Mouse (Mus musculus): ENCODE measurements at regions not wholly inside any gene's neighbourhood (a gene's known extent, or its start where the extent isn't known, plus 50 kb on each side); places are given as distances from the start of the nearest gene placed in this dataset.

- Histone ChIP-seq H3K27ac (ENCODE audit: control insufficient read depth, insufficient read depth, low read length) (no peak overlapping the region), H3K36me3 (ENCODE audit: control insufficient read depth, insufficient read depth, low read length) (no peaks in the 10 kb centered on the region), H3K4me1 (replicated peaks; ENCODE audit: control insufficient read depth, insufficient read depth, low read length) (no peaks in the 10 kb centered on the region), H3K27me3 (ENCODE audit: control insufficient read depth, insufficient read depth, low read length) (no peaks in the 10 kb centered on the region), H3K4me3 (ENCODE audit: control insufficient read depth, insufficient read depth, low read length) (no peak overlapping the region)
- WGBS, result 94% methylated on average over 2 of the region's 2 CpGs
- no peak for DNase-seq
- TF ChIP-seq CTCF (IDR thresholded peaks at IDR 0.05; ENCODE audit: borderline replicate concordance, control insufficient read depth, extremely low read depth, insufficient read depth, low read length, poor library complexity) (no peak), POLR2A (IDR thresholded peaks at IDR 0.05; ENCODE audit: control insufficient read depth, extremely low read depth, insufficient read depth, low read length, poor library complexity) (no peak)
Measured at GRCm38 (mm10) chr12:39692043-39692442, 345.8 kb downstream of the Arl4a start.

- no peak for TF ChIP-seq POLR2A (IDR thresholded peaks at IDR 0.05; ENCODE audit: control insufficient read depth, extremely low read depth, insufficient read depth, low read length, poor library complexity)
- no peak for TF ChIP-seq CTCF (IDR thresholded peaks at IDR 0.05; ENCODE audit: borderline replicate concordance, control insufficient read depth, extremely low read depth, insufficient read depth, low read length, poor library complexity)
- H3K4me3 ChIP-seq (ENCODE audit: control insufficient read depth, insufficient read depth, low read length), result no peak overlapping the region
- H3K27me3 ChIP-seq (ENCODE audit: control insufficient read depth, insufficient read depth, low read length), result no peaks in the 10 kb centered on the region
Measured at GRCm38 (mm10) chr12:39685399-39685798, 352.4 kb downstream of the Arl4a start.

GRCm38 (mm10) chr12:39682121-39682520 lies 355.7 kb downstream of the Arl4a start:
- no peaks in the 10 kb centered on the region for H3K36me3 ChIP-seq (ENCODE audit: control insufficient read depth, insufficient read depth, low read length)
- no peak for DNase-seq
- TF ChIP-seq CTCF (IDR thresholded peaks at IDR 0.05; ENCODE audit: borderline replicate concordance, control insufficient read depth, extremely low read depth, insufficient read depth, low read length, poor library complexity) (no peak), POLR2A (IDR thresholded peaks at IDR 0.05; ENCODE audit: control insufficient read depth, extremely low read depth, insufficient read depth, low read length, poor library complexity) (no peak)
- no peak overlapping the region for H3K4me3 ChIP-seq (ENCODE audit: control insufficient read depth, insufficient read depth, low read length)
- H3K27ac ChIP-seq (ENCODE audit: control insufficient read depth, insufficient read depth, low read length), result no peak overlapping the region
- no peaks in the 10 kb centered on the region for H3K27me3 ChIP-seq (ENCODE audit: control insufficient read depth, insufficient read depth, low read length)
- no peaks in the 10 kb centered on the region for H3K4me1 ChIP-seq (replicated peaks; ENCODE audit: control insufficient read depth, insufficient read depth, low read length)
- 92% methylated on average over 1 of the region's 1 CpGs for WGBS

More at GRCm38 (mm10) chr12:39685399-39685798, 352.4 kb downstream of the Arl4a start:
- Histone ChIP-seq H3K36me3 (ENCODE audit: control insufficient read depth, insufficient read depth, low read length) (no peaks in the 10 kb centered on the region), H3K4me1 (replicated peaks; ENCODE audit: control insufficient read depth, insufficient read depth, low read length) (no peaks in the 10 kb centered on the region), H3K27ac (ENCODE audit: control insufficient read depth, insufficient read depth, low read length) (no peak overlapping the region)
- no peak for DNase-seq

GRCm38 (mm10) chr12:39675608-39676007 lies 362.2 kb downstream of the Arl4a start:
- 97% methylated on average over 2 of the region's 2 CpGs for WGBS

GRCm38 (mm10) chr12:39667701-39668100 lies 370.1 kb downstream of the Arl4a start:
- no peaks in the 10 kb centered on the region for H3K36me3 ChIP-seq (ENCODE audit: control insufficient read depth, insufficient read depth, low read length)
- H3K4me1 ChIP-seq (replicated peaks; ENCODE audit: control insufficient read depth, insufficient read depth, low read length), result no peaks in the 10 kb centered on the region
- no peak overlapping the region for H3K27ac ChIP-seq (ENCODE audit: control insufficient read depth, insufficient read depth, low read length)
- WGBS, result 91% methylated on average over 2 of the region's 2 CpGs
- TF ChIP-seq POLR2A (IDR thresholded peaks at IDR 0.05; ENCODE audit: control insufficient read depth, extremely low read depth, insufficient read depth, low read length, poor library complexity) (no peak), CTCF (IDR thresholded peaks at IDR 0.05; ENCODE audit: borderline replicate concordance, control insufficient read depth, extremely low read depth, insufficient read depth, low read length, poor library complexity) (no peak)
- DNase-seq, result no peak
- no peak overlapping the region for H3K4me3 ChIP-seq (ENCODE audit: control insufficient read depth, insufficient read depth, low read length)
- no peaks in the 10 kb centered on the region for H3K27me3 ChIP-seq (ENCODE audit: control insufficient read depth, insufficient read depth, low read length)

More at GRCm38 (mm10) chr12:39675608-39676007, 362.2 kb downstream of the Arl4a start:
- Histone ChIP-seq H3K4me1 (replicated peaks; ENCODE audit: control insufficient read depth, insufficient read depth, low read length) (no peaks in the 10 kb centered on the region), H3K27me3 (ENCODE audit: control insufficient read depth, insufficient read depth, low read length) (no peaks in the 10 kb centered on the region), H3K36me3 (ENCODE audit: control insufficient read depth, insufficient read depth, low read length) (no peaks in the 10 kb centered on the region), H3K4me3 (ENCODE audit: control insufficient read depth, insufficient read depth, low read length) (no peak overlapping the region), H3K27ac (ENCODE audit: control insufficient read depth, insufficient read depth, low read length) (no peak overlapping the region)
- no peak for DNase-seq
- TF ChIP-seq POLR2A (IDR thresholded peaks at IDR 0.05; ENCODE audit: control insufficient read depth, extremely low read depth, insufficient read depth, low read length, poor library complexity) (no peak), CTCF (IDR thresholded peaks at IDR 0.05; ENCODE audit: borderline replicate concordance, control insufficient read depth, extremely low read depth, insufficient read depth, low read length, poor library complexity) (no peak)

GRCm38 (mm10) chr12:39665448-39665847 lies 372.4 kb downstream of the Arl4a start:
- DNase-seq, result peak; percentile 33
- no peaks in the 10 kb centered on the region for H3K36me3 ChIP-seq (ENCODE audit: control insufficient read depth, insufficient read depth, low read length)
- TF ChIP-seq CTCF (IDR thresholded peaks at IDR 0.05; ENCODE audit: borderline replicate concordance, control insufficient read depth, extremely low read depth, insufficient read depth, low read length, poor library complexity) (no peak), POLR2A (IDR thresholded peaks at IDR 0.05; ENCODE audit: control insufficient read depth, extremely low read depth, insufficient read depth, low read length, poor library complexity) (no peak)

GRCm38 (mm10) chr12:39660420-39660819 lies 377.4 kb downstream of the Arl4a start:
- Histone ChIP-seq H3K4me1 (replicated peaks; ENCODE audit: control insufficient read depth, insufficient read depth, low read length) (no peaks in the 10 kb centered on the region), H3K4me3 (ENCODE audit: control insufficient read depth, insufficient read depth, low read length) (no peak overlapping the region), H3K27me3 (ENCODE audit: control insufficient read depth, insufficient read depth, low read length) (no peaks in the 10 kb centered on the region), H3K36me3 (ENCODE audit: control insufficient read depth, insufficient read depth, low read length) (no peaks in the 10 kb centered on the region), H3K27ac (ENCODE audit: control insufficient read depth, insufficient read depth, low read length) (no peak overlapping the region)
- no peak for DNase-seq
- no peak for TF ChIP-seq CTCF (IDR thresholded peaks at IDR 0.05; ENCODE audit: borderline replicate concordance, control insufficient read depth, extremely low read depth, insufficient read depth, low read length, poor library complexity)
- no peak for TF ChIP-seq POLR2A (IDR thresholded peaks at IDR 0.05; ENCODE audit: control insufficient read depth, extremely low read depth, insufficient read depth, low read length, poor library complexity)
- WGBS, result 74% methylated on average over 4 of the region's 4 CpGs

More at GRCm38 (mm10) chr12:39665448-39665847, 372.4 kb downstream of the Arl4a start:
- 9% methylated on average over 4 of the region's 4 CpGs for WGBS
- Histone ChIP-seq H3K4me1 (replicated peaks; ENCODE audit: control insufficient read depth, insufficient read depth, low read length) (no peaks in the 10 kb centered on the region), H3K27ac (ENCODE audit: control insufficient read depth, insufficient read depth, low read length) (no peak overlapping the region), H3K27me3 (ENCODE audit: control insufficient read depth, insufficient read depth, low read length) (no peaks in the 10 kb centered on the region), H3K4me3 (ENCODE audit: control insufficient read depth, insufficient read depth, low read length) (no peak overlapping the region)

Data from thymus, adult 2 months (tissue).